Mouse (Mus musculus) kidney, adult 8-10 months (tissue): ENCODE measurements at regions not wholly inside any gene's neighbourhood (a gene's known extent, or its start where the extent isn't known, plus 50 kb on each side); places are given as distances from the start of the nearest gene placed in this dataset.

ENCODE experiments used
- DNase-seq, 2 experiments: peaks; one replicate each; pipeline ENCODE4 v3.0.0; 2022

DNA sequence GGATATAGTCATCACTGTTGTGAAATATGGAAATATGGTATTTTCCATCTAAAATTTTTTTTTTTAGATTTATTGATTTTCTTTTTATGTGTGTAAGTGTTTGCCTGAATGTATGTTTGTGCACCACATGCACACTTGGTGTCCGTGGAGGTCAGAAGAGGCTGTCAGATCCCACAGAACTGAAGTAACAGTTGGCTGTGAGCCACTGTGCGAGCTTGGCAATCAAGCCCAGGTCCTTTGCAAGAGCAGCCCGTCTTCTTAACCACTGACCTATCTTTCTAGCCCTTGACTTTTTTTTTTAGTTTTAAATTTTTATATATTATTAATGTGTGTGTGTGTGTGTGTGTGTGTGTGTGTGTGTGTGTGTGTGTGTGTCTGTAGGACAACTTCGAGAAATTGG, 52.5 kb upstream of the Zfp618 start:
- DNase-seq: no peak
